Mouse (Mus musculus) kidney, adult 18-20 months (tissue): ENCODE results near the gene Hydin.

Experiments used
- DNase-seq: peaks from one replicate; pipeline ENCODE4 v3.0.0; 2021

Gene Hydin

GRCm38 (mm10) chr8:110643177-110643576 lies 376.4 kb downstream of the Hydin start:
- no peak for DNase-seq

GRCm38 (mm10) chr8:110644422-110644821 lies 377.6 kb downstream of the Hydin start:
- no peak for DNase-seq

- DNase-seq = no peak
These were observed 378.1 kb downstream of the Hydin start for GRCm38 (mm10) chr8:110644901-110645300.

GRCm38 (mm10) chr8:110645340-110645739 lies 378.6 kb downstream of the Hydin start:
- peak; percentile 32 for DNase-seq

- DNase-seq = peak; percentile 79
These were observed 379.3 kb downstream of the Hydin start for GRCm38 (mm10) chr8:110646064-110646463.

- no peak for DNase-seq
These were observed 381.8 kb downstream of the Hydin start for GRCm38 (mm10) chr8:110648577-110648976.

GRCm38 (mm10) chr8:110649286-110649685 lies 382.5 kb downstream of the Hydin start:
- no peak for DNase-seq

- no peak for DNase-seq
These were observed 384.1 kb downstream of the Hydin start for GRCm38 (mm10) chr8:110650838-110651237.

- DNase-seq = no peak
These were observed 385.1 kb downstream of the Hydin start for GRCm38 (mm10) chr8:110651847-110652246.

GRCm38 (mm10) chr8:110654075-110655060 lies 387.6 kb downstream of the Hydin start:
- no peak for DNase-seq

GRCm38 (mm10) chr8:110655827-110656226 lies 389.1 kb downstream of the Hydin start:
- no peak for DNase-seq

- no peak for DNase-seq
These were observed 390.9 kb downstream of the Hydin start for GRCm38 (mm10) chr8:110657661-110658060.
